Mouse (Mus musculus): ENCODE results near the gene Foxred1.

Gene Foxred1

DNA sequence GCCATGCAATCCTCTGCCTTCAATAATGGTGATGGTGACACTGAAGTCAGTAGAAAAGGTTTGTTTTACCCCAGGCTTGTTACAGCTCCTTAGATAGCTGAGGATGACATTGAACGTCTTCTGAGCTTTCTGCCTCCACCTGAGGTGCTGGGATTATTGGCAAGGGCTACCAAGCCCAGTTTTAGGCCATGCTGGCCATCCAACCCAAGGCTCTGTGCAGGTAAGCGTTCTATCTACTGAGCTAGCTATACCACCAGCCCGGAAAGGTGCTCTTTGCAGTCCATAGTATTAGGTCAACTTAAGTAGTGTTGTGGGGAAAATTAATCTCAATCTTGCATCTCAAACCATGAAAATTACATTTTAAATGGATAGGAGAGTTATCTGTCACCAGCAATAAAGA lies 13.2 kb downstream of the Foxred1 start:
- in situ Hi-C loops (cut with MboI; ENCODE audit: unreplicated experiment in 2 of 2): no loop called here

DNA sequence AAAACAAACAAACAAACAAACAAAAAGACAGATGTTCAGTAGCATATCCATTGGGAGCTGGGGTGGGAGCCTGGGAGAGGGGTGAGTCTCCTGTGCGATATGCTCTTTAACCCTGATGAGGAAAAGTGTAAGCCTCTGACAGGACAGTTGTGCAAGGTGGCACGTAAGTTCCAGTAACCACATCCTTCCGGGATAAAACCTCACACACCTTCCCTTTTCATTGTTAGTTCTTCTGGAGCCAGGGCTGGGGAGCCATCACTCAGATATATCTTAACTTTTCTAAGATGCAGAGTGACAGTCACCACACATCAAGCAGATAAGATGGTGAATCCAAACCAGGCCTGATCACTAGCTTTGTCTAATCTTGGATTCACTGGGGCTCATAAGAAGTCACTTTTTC lies 16.8 kb downstream of the Foxred1 start:
- in situ Hi-C loops (cut with MboI; ENCODE audit: unreplicated experiment in 2 of 2): no loop called here

DNA sequence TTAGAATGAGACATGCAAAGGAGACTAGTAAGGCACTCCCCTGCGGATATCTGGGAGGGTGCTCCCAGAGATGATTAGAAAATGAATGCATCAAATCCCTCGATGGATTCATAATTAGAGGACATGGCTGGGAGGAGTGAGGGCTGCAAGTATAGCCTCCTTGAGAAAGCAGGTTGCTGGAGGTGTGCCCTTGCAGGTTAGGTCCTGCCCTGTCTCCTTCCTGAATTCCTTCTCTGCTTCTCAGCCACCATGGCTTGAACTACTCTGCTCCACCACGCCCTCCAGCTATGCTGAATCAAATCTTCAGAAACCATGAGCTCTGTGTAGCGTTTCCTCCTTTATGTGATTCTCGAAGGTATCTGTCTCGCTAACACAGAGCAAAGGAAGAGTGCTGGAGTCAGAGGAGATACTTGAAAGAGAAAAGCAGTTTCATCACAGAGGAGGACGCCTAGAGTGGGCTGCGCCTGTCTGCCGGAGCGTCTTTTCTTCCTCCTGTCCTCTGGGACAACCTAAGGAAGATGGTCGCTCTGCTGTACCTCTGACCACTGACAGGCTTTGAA lies 17.8 kb downstream of the Foxred1 start:
- in situ Hi-C loops (cut with MboI; ENCODE audit: unreplicated experiment in 2 of 2): no loop called here

DNA sequence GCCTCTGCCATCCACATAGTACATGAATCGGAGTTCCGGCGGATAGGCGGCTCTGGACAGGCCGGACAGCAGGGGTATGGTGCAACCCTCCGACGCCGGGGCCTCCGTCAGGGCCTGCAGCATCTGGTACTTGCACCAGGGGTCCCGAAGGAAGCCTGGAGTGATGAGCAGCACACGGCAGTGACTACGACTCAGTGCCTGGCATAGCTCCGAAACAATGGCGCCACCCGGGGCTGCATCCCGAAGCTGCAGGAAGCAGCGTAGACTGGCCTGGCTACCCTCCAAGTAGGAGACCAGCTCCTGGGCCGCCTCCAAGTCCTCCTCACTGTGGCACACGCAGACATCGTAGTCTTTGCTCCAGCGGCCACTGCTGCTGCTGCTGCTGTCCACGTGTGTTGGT lies 22.2 kb downstream of the Foxred1 start:
- in situ Hi-C loops (cut with MboI; ENCODE audit: unreplicated experiment in 2 of 2): loop anchor here in 1 of 2 experiments (10.0 kb wide), 1 partner anchor 376 kb away; no protein-coding TSS in a partner anchor

DNA sequence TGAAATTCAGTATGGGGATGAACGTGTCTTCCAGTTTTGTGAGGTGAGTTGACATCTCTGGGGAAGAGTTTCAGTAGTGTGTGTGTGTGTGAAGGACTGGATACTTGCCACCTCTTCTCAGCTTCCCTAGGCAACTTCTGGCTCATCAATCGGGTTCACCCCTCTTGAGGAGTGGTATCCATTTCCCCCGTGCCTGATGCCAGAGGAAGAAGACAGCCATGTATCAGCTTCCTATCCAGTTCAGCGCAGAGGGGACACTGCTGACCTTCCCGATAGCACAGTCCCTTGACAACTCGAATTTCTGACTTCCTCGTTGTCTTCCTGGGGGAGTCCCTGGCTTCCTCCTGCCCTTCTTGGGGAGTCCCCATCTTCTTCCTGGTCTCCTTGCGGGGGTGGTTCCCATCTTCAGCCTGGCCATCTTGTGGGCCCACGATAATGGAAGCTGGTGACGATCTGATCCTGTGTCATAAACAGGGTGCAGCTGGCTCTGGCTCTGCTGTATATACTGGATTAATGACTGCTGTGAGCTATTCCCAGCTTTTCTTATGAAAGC lies 23.4 kb downstream of the Foxred1 start:
- in situ Hi-C loops (cut with MboI; ENCODE audit: unreplicated experiment in 2 of 2): loop anchor here in 1 of 2 experiments (10.0 kb wide), 1 partner anchor 377 kb away; no protein-coding TSS in a partner anchor

DNA sequence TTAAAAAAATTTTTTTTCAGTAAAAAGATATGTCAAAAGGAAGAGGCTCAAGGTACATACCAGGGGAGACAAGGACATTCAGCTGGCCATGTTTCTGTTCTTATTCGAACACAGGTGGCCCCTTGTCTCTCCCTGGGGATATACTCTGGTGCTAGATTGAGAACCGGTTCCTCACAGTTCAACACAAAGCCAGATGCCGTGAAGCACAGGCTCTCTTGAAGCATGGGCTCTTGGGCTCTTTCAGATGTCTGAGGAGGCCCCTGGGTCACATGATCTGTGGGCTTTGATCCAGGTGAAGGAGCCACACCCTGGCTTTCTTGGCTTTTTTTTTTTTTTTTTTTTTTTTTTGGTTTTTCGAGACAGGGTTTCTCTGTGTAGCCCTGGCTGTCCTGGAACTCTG lies 24.4 kb downstream of the Foxred1 start:
- in situ Hi-C loops (cut with MboI; ENCODE audit: unreplicated experiment in 2 of 2): loop anchor here in 1 of 2 experiments (10.0 kb wide), 1 partner anchor 378 kb away; no protein-coding TSS in a partner anchor

DNA sequence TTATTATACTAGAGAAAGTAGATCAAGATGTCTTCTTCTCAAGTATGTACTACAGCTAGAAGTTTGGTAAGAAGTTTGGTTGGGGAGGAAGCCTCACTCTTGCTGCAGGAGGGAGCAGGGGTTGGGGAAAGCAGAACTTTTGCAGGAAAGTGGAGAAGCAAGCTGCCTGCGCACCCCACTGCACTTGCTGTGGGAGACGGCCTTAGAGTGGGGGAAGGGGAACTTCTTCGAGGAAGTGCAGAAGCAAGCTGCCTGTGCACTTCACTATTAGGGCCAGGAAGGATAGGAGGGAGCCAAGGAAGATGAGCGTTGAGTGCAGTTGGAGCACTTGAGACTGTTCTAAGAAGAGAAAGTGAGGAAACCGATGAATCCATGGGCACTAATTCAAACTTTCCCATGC lies 27.5 kb downstream of the Foxred1 start:
- in situ Hi-C loops (cut with MboI; ENCODE audit: unreplicated experiment in 2 of 2): loop anchor here in 1 of 2 experiments (10.0 kb wide), 1 partner anchor 381 kb away; no protein-coding TSS in a partner anchor

DNA sequence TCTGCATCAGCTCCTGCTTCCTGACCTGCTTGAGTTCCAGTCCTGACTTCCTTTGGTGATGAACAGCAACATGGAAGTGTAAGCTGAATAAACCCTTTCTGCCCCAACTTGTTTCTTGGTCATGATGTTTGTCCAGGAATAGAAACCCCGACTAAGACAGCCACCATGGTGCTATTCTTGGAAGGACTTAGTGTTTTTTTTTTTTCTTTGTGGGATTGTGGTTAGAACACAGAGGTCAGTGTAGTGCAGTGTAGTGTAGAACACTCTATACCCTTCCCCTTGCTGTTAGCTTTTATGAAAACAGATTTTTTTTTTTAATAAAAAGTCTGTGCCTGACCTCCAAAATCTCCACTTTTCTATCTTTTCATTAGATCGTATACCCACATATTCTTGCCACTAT lies 28.0 kb downstream of the Foxred1 start:
- in situ Hi-C loops (cut with MboI; ENCODE audit: unreplicated experiment in 2 of 2): loop anchor here in 1 of 2 experiments (10.0 kb wide), 1 partner anchor 382 kb away; no protein-coding TSS in a partner anchor

DNA sequence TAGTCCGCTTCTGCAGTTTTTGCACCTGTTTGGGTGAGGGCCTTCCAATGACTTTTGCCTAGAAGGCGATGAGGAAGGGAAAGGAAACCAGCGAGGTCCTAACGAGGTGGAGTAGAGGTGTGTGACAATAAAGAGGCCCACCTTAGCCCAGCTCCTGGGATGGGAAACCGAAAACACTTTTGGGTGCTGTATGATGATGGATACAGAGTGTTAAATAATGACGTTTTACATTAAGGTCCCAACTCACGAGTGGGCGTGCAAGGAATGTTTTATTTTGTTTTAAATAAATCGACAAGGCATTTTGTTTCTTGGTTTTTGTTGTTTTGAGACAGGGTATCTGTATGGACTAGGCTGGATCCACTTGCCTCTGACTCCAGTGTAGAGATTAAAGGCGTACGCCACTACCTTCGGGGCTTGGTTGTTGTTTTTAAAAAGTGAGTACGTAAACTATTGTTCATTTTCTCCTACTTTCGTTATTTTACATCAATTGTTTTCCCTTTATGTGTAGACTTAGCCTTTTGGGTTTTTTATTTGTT lies 34.7 kb downstream of the Foxred1 start:
- in situ Hi-C loops (cut with MboI; ENCODE audit: unreplicated experiment in 2 of 2): loop anchor here in 1 of 2 experiments (5.0 to 10.0 kb wide), 2 partner anchors 36 to 61 kb away; partner anchors contain the start of genes Foxred1 and St3gal4

DNA sequence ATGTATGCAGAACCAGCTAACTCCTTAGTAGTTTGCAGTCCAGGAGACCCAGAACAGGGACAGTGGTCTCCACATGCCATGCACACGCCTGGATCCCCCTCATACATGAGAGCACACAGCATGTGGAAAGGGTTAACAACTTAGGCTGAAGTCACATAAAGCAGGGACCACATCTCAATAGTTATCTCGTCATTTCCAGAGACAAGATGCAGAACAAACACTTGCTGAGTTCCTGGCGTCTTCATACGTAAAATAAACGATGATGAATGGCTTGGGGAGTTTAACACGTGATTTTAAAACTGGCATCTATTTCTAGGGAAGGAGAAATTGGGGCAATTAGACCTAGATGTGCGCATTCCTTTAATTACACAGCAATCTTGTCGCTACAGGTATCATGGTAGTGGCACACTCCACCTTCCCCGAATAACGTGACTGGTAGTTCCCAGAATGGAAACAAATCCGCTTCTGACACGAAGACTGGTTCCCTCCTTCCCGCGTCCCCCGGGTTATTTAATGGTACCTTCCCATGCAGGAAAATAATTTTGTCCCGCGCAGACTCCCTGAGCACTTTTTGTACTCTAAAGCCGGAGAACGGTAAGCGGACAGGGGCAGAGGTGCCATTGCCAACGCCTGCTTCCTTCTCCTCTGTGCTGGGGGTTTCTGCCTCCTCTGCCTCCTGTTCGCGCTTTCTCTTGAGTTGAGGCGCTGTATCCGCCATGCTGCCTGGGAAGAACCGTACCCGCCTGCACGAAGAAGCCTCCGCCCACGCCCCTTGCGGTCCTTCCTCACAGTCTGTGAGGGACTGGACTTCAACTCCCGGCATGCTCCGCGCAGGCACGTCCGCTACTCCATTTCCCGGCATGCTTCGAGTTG lies 35.4 kb downstream of the Foxred1 start, which contains the start of gene Dcps:
TSS of gene Dcps (minus strand) at position 811 of the 873 bp plus-strand sequence.
- in situ Hi-C loops (cut with MboI; ENCODE audit: unreplicated experiment in 2 of 2): loop anchor here in 1 of 2 experiments (5.0 to 10.0 kb wide), 2 partner anchors 37 to 61 kb away; partner anchors contain the start of genes Foxred1 and St3gal4

DNA sequence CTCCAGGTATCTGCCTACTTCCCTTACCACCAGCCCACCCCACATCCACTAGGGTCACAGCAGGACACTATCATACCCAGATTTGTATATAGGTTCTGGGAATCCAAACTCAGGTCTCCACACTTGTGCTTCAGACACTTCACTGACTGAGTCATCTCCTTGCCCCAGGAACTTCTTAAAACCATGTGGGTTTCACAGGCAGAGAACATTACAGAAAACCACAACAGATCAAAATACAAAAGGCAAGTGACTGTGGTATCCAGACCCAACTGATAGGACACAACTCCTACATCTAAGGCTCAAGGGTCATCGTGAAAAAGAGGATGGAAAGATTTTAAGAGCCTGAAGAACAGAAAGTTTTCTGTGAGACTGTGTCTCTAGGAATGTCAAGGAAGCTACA lies 37.5 kb downstream of the Foxred1 start:
- in situ Hi-C loops (cut with MboI; ENCODE audit: unreplicated experiment in 2 of 2): loop anchor here (10.0 to 25.0 kb wide), 3 partner anchors 59 to 661 kb away; partner anchors contain the start of gene St3gal4 (in 1 of the 2)

DNA sequence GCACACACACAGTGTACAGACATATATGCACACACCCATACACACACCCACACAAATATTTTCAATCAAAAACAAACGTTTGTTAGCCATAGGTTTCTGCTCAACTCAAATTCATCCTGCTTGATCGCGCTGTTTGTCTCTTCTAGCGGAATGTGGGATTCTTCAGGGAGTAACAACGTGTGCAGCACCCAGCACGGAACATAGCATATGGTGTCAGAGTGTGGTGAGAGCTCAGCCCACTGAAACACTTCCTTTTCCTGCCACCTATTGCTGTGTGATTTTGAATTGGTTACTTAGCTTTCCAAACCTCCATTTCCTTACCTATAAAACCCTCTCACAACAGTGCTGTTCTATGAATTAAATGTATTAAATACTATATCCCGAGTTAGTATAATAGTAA lies 40.8 kb downstream of the Foxred1 start:
- in situ Hi-C loops (cut with MboI; ENCODE audit: unreplicated experiment in 2 of 2): loop anchor here (10.0 to 25.0 kb wide), 3 partner anchors 55 to 658 kb away; partner anchors contain the start of gene St3gal4 (in 1 of the 2)

DNA sequence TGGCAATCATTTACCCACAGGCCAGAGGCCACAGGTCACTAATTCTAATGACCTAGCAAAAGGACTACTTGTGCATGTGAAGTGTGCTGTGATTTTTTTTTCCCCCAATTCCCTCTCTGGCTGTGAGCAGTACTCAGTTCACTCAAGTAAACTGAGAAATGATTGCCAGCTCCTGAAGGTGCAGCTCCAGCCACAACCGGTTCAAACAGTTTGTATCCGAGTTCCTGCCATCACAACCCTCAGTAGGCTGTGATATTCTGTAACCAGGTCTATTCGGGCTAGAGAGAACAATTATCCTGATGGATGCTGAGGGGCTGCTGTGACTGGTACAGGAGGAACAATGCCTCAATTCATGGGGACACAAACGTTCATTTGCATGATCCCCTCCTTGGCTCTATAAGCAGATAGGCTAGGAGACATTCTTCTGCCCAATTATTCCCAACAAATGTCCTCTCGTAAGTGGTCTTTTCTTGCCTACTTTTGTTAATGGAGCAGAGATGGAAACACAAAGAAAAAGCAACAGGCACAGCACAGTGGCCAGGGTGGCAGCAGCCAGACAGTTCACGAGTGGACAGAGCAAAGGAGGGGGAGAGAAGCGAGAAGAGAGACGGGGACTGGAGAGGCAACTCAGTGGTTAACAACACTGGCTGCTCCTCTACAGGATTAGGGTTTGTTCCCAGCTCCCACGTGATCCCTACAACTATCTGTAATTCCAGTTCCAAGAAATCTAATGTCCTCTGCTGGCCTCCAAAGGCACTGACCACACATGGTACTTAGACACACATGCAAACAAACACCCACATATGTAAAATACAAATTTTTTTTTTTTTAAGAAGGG lies 43.8 kb downstream of the Foxred1 start:
- in situ Hi-C loops (cut with MboI; ENCODE audit: unreplicated experiment in 2 of 2): loop anchor here (5.0 to 25.0 kb wide), 6 partner anchors 302 to 1905 kb away; no protein-coding TSS in a partner anchor

DNA sequence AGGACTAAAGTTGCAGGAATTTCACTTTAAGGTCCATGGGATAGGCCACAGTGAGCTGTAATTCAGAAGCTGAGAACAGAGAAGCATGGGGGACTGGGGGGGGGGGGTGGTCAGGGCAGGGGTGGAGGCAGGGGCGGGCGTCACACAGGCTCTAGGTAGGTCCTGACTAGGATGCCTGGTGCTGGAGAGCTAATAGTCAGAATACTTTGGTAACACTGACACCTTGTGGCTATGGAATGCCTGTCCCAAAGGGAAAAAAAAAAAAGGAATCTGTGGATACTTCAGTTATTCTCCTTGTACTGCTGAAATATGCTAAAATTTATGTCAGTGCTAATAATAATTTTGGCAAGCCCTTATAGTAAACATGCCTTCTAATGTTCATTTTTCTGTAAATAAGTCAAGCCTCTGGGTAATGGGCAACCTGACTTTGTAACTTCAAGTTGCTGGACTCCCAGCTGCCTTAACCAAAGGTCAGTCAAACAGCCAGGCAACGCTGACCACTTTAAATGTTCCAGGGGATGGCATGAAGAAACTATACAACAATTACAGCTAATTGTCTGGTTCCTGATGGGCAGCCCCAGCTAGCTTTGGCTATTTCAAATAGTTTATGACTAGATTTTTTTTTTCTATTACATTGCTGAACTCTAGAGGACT lies 44.6 kb downstream of the Foxred1 start:
- in situ Hi-C loops (cut with MboI; ENCODE audit: unreplicated experiment in 2 of 2): loop anchor here (5.0 to 25.0 kb wide), 6 partner anchors 301 to 1904 kb away; no protein-coding TSS in a partner anchor

DNA sequence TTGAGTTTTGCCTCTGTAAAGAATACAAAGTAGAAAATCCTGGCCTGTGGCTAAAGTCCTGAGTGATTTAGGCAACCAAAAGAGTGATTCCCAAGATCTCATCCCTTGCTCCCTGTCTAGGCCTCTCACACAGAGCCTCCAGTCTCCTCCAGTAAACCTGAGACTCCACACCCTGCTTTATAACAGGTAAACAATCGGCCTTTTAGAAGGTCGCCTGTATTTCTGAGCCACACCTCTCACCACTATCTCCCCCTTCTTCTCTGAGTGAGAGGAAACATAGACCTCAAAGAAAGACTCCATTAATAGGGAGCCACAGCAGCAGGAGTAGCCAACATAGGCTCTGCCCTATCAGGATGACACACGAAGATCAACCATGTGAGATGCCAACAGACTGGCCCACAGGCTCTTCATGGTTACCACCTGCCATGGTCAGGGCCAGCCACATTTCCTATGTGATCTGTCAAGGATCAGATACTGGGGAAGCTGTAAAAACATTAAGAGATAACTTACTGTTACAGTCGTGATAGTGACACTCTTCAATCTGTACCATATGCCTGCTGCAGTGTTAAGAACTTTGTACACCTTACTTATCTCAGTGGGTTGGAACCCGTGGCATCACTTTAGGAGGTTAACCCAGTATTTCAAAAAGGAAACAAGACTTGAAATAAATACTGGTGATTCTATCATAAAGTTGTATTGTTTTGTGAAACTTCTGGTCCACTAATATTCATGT lies 46.5 kb downstream of the Foxred1 start:
- in situ Hi-C loops (cut with MboI; ENCODE audit: unreplicated experiment in 2 of 2): loop anchor here (5.0 to 25.0 kb wide), 6 partner anchors 182 to 1900 kb away; no protein-coding TSS in a partner anchor

DNA sequence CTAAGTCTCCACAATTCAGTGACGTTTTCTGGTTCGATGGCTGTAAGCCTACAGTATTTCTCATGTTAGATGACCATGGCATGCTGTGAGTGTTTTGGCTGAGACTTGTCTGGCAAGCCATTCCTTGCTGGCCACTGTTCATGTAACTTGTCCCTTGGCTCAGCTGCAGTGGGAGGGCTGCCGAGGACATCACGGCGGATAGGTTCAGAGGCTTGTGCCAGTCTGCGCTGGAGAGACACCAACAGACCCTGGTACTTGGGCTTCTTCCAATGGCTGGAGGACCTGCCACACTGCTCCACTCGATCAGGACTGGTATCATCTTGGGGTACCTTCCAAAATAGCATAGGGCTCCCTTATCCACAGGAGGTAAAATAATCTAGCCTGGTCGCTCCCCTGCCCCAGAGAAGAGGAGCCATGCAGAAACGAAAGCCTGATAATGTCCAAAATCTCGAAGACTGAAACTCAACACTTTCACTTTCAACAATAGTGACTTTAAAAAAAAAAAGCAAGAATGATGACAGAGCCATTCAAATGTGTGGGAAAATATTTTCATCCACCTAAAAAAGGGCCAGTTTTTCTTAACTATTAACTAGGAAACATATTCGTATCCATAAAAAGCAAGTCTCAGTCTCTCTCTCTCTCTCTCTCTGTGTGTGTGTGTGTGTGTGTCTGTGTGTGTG lies 47.7 kb downstream of the Foxred1 start:
- in situ Hi-C loops (cut with MboI; ENCODE audit: unreplicated experiment in 2 of 2): loop anchor here (5.0 to 25.0 kb wide), 6 partner anchors 181 to 1898 kb away; no protein-coding TSS in a partner anchor

DNA sequence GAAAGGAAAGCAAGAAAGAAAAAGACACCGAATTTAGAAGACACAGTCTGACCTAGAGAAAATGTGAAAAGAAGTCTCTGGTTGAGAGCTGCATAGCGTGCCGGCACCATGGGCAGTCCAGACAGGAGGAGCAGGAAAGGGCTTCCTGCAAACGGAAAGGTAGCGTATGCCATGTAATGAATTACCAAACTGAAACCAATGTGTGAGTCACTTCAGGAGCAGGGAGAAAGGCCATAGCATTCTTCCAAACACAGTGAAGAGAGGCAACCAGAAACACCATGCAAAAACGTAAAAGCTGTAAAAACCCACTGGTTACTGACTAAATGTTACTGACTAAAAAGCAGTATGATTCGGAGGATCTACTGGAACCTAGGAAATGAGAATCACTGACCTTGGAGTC lies 49.1 kb downstream of the Foxred1 start:
- in situ Hi-C loops (cut with MboI; ENCODE audit: unreplicated experiment in 2 of 2): loop anchor here (5.0 to 25.0 kb wide), 6 partner anchors 179 to 1897 kb away; no protein-coding TSS in a partner anchor

Data from v-Abl transformed pro-B cells (cell line).